Mouse (Mus musculus): Measurements from ENCODE around the gene St3gal3.

Gene St3gal3

GRCm38 (mm10) chr4:118134485-118135365, at the start of gene St3gal3:
TSS of gene St3gal3 (minus strand) at chr4:118134914.
- peak; percentile 95 for DNase-seq

DNA sequence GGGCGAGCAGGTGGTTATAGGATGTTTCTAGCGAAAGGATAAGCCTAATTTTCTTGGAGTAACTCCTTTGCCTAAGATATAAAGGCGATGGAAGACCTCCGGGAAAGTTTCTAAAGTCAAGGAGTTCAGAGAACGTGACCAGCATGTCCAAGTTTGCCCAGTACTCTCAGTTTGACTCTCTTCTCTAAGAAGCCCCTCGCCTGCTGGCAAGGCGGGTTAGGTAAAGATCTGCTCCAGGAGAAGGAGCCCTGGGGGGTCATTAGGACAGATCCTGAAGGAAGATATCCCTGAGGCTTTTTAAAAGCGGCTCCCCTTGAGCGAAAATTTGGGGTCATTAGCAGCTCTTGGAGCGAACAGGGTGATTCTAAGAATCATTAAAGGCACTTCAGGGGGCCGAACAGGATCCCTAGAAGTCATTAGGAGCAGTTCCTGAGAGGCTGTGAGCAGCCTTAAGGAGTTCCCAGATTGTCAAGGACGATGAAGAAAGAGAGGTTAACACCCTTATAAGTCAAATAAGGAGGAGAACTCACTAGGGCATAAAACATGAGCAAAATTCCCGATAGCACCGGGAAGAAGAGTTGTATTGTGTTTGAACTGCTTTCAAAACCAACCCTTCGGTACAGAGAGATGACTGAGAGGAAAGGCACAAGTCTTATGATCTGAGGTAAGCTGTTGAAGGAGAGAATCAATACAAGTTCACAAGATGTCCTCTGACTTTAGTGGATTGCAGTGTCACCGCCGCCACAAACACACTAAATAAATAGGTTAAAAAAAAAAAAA, 45.8 kb upstream of the St3gal3 start:
- no peak for DNase-seq

DNA sequence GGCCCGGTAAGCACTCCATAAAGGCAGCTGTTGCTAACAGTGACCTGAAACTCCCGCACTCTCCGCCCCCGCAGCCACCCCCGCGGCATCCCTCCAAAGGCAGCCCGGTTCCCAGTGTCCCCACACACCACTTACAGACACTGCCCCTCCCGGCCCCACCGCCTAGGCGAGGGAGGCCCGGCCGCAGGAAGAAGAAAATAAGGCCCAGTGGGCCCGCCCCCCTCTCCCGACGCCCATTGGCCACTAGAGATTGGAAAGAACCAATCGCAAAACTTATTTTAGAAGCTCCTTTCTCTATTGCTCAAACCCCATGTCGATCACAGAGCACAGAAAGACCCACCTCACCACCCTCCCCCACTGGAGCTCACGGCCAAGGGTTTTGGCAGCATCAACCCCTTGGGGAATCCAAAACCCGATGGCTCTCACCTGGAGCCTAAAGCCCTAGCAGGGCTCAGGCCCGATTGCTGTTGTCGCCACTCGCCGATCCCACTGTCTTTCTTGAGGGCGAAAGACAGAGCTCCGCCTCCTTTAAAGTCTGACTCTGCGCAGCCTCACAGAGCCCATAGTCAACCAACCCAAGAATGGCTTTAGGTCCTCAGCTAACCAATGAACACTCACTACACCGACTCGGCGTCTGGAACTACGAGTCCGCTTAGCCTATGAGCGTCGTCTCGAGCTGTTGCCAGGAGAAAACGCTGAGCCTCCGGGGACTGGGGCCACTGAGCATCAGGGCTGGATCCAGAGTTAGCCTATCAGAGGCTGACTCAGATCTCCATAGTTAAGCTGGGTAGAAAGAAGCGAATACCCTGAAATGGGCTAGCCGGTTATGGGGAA, 45.0 kb upstream of the St3gal3 start, which contains the start of gene Kdm4a:
Gene Kdm4a, minus strand, starts transcription at position 577 of the 834 bp plus-strand sequence.
- peak; percentile 90 for DNase-seq

- no peak for DNase-seq
These were observed 44.3 kb upstream of the St3gal3 start for GRCm38 (mm10) chr4:118178952-118179466.

- no peak for DNase-seq
These were observed 37.7 kb upstream of the St3gal3 start for GRCm38 (mm10) chr4:118172461-118172860.

GRCm38 (mm10) chr4:118171006-118171405, 36.3 kb upstream of the St3gal3 start:
- peak; percentile 56 for DNase-seq

- no peak for DNase-seq
These were observed 27.4 kb upstream of the St3gal3 start for GRCm38 (mm10) chr4:118162123-118162522.

DNA sequence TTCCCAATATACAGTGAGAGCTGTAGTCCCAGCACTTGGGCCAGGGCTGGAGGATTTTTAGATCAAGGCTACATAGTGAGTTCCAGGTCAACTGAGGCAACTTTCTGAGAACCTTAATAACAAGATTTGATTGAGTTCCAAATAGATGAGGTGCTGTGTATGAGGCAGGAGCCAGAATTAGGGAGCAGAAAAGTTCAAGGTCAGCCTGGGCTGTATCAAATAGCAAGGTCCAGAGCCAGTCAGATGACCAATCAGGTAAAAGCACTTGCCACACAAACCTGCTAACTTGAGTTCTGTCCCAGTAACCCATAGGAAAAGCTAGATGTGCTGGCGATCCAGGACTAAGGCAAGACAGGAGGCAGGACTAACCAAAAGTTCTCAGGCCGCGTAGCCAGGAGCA, 23.0 kb upstream of the St3gal3 start:
- no peak for DNase-seq

- no peak for DNase-seq
These were observed 21.8 kb upstream of the St3gal3 start for GRCm38 (mm10) chr4:118156559-118156958.

DNA sequence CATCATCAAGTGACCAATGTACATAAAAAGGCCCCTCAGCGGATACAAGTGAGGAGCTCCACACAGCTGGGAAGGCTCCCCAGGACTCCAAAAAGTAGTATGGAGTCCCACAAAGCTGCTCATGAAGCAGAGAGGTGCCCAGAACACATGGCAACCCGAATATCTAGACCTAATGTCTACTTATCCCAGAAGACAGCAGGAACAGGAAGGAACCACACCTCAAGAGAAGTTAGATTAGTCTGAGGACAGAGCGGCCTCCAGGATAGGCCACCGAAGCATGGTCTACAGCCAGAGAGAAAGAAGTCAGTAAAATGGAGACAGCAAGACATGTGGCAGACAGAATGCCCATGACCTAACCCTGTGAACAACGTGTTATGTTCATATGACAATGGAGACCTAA, 20.2 kb upstream of the St3gal3 start:
- DNase-seq: no peak

DNA sequence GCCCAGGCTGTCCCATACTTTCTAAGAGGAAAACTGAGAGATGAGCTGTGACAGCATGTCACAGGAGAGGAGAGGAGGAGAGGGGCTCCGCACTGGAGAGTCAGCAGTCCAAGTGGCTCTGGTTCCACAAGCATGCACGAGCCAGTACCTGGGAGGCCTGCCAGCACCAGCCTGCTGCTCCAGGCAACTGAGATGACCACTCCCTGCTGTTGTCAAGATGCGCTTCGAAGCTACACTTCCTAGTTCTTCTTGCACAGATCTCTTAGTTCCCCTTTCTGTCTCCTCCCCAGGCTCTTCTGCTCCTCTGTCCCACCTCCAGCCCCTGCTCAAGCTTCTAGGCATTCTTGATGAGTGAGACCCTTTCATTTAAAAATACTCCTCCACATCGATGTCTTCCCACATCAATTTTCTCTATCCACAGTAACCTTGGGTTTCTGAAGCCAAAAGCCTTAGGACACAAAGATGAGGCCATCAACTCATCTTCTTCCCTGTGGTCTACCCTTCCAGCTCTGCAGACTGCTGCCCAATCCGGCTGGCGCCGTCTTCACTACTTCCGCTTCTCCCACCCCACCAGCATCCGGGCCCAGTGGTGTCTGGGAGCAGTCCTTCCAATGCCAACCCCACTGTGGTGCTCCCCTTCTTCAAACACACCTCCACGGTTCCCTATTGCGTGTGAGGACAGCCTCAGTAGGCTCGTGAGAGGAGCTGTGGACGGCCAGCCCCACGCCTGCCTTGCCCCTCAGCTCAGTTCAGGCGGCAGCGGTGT, 17.5 kb upstream of the St3gal3 start:
- DNase-seq: no peak

GRCm38 (mm10) chr4:118150804-118151203, 16.1 kb upstream of the St3gal3 start:
- DNase-seq: no peak

GRCm38 (mm10) chr4:118149956-118150680, 15.4 kb upstream of the St3gal3 start:
- no peak for DNase-seq

DNA sequence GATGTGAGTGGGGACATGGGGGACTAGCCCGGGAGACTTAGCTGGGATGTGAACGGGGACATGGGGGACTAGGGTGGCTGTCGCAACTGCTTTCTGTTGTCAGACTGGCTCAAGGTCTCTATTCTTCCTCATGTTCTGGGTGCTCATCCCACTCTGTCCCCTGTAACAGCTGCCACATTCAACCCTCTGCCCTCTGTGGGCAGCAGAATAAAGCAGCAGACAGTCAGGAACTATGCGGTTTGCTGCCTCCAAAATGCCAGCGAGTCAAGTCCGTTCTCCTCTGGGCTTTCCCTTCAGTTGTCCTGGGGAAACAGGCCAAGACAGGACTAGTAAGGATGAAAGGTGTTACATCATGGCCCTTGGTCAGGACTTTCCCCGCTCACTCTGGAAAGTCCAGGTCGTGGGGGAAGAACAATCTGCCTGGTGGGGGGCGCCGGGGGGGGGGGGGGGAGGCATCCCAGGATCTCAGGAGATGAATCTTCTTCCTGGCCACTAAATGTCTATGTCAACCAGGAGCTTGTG, 14.4 kb upstream of the St3gal3 start:
- no peak for DNase-seq

DNA sequence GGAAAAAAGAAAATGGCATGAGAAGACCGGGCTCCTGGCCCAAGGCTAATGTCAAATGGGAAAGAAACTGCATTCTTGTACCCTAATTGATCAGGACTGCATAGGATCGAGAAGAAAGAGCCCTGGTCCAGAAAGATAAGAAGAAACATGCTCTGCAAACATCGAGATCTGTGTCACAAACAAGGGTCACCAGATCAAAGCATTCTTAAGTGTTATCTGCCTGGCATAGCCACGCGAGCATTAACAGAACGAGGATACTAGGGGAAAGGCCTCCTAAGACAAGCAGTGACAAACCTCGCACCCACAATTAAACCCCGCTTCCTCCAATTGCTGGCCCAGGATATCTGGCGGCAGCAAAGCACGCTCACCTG, 13.6 kb upstream of the St3gal3 start:
- no peak for DNase-seq

DNA sequence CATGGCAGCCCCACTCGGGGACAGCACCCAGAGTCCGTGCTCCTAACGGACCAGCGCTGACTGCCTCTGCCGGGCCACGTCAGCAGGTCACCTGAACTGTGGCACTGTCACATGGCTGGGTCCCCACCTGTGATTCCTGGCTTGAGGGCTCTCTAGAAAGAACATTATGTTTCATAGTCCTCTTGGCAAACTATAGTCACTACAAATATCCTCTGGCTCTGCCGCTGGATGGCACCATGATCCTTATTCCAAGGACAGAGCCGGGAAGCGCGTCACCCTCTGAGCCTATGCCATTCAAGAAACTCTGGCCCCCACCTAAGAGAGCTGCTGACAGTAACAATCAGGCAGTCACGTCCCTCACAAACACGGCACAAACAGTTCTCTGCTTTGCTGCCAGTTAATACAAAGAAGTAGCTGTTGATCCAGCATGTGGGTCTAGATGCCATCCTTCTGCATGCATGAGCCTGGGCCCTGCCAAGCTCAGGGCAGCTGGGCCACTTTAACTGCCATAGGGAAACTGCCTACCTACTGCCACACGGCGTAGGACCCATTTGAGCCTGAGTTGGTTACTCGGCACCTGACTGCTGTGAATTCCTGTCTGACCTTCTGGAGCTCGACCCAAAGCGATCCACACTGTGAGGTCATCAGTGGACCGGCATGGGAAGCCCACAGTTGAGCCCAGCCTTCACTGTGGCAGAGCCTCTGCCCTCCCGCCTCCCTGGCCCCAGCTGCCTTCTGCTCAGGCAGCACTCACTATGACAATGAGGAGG, 13.0 kb upstream of the St3gal3 start:
- DNase-seq: no peak

- no peak for DNase-seq
These were observed 12.4 kb upstream of the St3gal3 start for GRCm38 (mm10) chr4:118147090-118147489.

- no peak for DNase-seq
These were observed 9.6 kb upstream of the St3gal3 start for GRCm38 (mm10) chr4:118144324-118144723.

- DNase-seq: no peak
These were observed 9.0 kb upstream of the St3gal3 start for GRCm38 (mm10) chr4:118143679-118144078.

DNA sequence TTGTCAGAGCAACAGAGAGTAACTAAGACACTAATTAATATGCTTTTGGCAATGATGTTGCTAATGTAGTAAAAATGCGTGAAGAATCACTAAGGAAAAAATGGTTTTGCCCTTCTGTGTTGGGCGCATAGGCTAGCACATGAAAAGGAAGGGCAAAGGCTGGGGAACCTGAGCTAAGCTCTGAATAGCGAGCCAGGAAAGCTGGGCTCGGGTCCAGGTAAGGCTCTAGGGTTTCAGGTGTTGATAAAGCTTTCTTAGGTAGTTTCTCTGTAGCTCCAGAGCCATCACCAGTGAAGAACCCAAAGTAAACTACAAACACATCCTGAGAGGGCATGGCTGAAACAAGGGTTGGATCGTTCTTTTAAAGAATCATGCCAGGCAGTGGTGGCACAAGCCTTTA, 6.8 kb upstream of the St3gal3 start:
- DNase-seq: no peak

All from thymus, postnatal 4 days (tissue).